Mouse (Mus musculus): ENCODE measurements around the gene Pcbp3.

DNA sequence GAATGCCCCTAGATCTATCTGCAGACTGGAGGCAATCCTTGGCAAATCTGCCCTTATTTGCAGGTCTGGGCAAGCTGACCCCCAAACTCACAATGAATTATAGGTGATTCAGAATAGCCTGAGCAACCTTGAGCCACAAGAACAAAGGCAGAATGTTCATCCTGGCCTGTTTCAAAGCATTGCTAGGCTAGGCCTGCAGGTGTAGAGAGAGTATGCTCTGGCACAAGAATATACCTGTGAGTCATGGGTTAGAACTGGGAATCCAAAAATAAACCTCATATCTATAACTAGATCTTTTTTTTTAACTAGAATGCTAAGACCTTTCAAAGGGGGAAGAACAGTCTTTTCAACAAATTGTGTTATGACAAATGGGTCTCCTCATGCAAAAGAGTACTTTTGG, 95.8 kb downstream of the Pcbp3 start:
- TF ChIP-seq CTCF (IDR thresholded peaks at IDR 0.05; ENCODE audit: borderline replicate concordance, insufficient read depth, low read depth, low read length) (no peak), POLR2A (IDR thresholded peaks at IDR 0.05; ENCODE audit: borderline replicate concordance, insufficient read depth, low read length) (no peak)
